Mouse (Mus musculus): Measurements from ENCODE around the gene Tmem202.

Gene Tmem202

GRCm38 (mm10) chr9:59533422-59533821 is 6.2 kb downstream of the Tmem202 start:
- no peak for DNase-seq

- DNase-seq, result no peak
These were observed 8.0 kb downstream of the Tmem202 start for GRCm38 (mm10) chr9:59531645-59532044.

DNA sequence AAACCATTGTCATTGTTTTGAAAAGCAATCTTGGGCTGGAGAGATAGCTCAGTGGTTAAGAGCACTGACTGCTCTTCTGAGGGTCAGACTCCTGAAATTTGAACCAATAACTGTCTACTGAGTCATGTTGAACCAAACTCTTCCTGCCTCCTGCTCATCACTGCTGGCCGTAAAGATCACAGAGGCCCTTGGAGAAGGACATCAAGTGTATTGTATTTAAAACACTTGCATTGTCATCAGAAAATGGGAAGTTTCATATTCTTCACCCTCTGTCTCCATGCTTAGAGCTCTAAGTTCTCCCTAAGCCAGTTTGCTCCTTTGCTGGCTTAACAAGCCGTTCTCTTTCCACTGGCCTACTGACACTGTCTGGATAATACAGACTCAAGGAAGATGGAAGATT is 11.4 kb downstream of the Tmem202 start:
- no peak for DNase-seq

DNA sequence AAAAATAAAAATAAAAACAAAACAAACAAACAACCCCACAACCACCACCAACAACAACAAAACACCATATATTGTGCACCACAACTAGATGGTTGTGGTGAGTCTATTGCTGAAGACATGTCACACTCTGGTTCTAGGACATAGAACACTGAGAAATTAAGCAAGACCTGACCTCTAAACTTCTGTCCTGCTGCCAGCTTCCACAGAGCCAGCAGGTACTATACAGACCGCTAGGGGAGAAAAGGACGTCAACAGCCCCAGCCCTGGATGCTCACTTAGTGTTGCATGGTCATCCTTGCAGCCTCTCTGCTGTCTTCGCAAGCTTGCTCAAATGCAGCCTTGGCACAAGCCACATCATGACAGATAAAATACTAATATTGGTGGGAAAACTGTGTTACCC is 12.1 kb downstream of the Tmem202 start:
- no peak for DNase-seq

DNA sequence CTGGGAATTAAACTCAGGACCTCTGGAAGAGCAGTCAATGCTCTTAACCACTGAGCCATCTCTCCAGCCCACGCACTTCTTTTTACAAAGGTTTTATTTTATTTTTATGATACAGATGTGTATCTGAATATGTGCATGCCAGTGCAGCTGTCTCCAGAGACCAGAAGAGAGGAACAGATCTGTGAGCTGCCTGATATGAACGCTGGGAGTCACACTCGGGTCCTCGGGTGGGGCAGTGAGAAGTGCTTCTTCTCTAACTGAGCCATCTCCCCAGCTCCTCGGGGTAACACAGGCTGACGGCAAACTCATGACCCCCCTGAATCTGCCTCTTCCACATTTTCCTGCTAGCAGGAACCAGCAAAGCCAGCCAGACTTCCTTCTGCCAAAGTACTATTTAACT is 12.9 kb downstream of the Tmem202 start:
- no peak for DNase-seq

DNA sequence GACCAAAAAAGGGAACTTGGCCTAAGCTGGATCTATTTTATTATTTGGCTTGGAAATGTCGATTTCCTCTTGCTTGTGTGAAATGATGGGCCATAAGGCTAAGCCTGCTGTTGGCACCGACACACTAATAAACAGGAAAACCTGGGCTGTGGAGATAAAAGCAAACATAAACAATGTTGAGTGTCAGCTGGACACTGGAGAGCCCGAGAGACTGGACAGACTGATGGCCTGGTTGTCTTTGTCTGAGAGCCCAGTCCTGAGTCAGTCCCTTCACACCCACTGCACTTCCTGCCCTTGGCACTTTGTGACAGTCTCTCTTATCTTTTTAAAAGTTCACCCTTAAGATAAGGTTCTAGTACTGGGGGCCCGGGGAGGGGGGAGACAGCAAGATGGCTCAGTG is 16.7 kb downstream of the Tmem202 start:
- DNase-seq, result peak; percentile 62

- DNase-seq, result no peak
These were observed 20.3 kb downstream of the Tmem202 start for GRCm38 (mm10) chr9:59519396-59519795.

DNA sequence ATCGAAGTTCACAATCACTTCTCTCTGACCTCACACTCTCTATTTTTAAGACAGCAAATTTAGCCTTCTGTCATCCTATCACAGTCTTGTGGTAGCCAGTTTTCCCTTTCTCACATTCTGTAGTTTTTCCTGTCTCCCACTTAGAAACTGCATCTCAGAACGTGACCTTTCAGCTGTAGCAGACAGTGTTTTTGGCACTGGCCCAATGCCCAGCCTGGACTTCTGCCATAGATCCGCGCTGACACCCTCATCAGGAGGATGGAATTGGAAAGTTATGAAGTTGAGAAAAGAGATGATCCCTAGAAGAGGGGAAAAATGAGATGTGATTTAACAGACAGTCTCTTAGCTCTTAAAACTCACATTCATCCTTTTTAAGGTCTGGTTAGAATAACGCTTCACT is 20.7 kb downstream of the Tmem202 start:
- peak; percentile 70 for DNase-seq

DNA sequence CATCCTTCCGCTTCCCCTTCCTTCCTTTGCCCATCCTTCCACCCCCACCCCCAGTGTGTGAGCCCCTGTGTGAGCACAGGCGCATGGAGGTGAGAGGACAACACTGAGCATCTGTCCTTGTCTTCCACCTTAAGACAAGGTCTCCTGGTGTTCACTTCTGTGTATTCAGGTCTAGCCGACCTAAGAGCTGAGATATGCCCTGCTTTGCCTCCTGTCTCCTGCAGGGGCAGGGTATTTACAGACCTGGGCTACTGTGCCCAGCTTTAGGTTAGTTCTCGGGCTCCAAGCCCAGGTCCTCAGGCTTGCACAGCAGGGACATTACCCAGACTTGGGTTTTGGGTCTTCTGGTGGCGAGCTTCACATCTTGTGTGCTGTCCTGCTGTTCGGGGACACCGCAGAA is 22.5 kb downstream of the Tmem202 start:
- DNase-seq, result peak; percentile 8

DNA sequence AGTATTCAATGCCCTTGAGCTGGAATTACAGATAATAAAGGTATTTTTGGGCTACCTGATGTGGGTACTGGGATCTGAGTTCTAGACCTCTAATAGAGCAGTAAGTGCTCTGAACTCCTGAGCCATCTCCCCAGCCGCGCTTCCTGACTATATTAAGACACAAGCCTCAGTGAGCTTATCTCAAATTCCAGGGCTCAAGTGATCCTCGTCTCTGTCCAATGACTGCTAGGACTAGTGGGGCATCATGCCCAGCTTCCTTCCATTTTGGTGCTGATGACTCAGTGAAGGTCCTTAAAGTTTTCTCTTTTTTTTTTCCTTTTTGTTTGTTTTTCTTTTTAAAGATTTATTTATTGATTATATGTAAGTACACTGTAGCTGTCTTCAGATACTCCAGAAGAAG is 24.6 kb downstream of the Tmem202 start:
- no peak for DNase-seq

DNA sequence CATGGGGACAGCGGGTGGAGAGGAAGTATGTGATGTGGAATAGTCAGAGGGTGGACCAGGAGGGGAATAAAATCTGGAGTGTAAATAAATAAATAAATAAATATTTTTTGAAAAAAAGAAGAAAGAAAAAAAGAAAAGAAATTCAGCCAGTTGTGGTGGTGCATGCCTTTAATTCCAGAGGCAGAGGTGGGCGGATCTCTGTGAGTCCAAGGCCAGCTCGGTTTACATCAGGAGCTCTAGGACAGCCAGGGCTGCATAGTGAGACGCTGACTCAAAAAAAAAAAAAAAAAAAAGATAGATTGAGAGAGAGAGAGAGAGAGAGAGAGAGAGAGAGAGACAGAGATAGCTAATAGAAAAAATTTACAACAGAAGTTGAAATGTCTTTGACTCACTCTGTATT is 27.3 kb downstream of the Tmem202 start:
- DNase-seq, result no peak

GRCm38 (mm10) chr9:59508146-59508545 is 31.5 kb downstream of the Tmem202 start:
- DNase-seq, result no peak

- DNase-seq, result no peak
These were observed 52.3 kb downstream of the Tmem202 start for GRCm38 (mm10) chr9:59487331-59487730.

- DNase-seq, result peak; percentile 99
These were observed 53.0 kb downstream of the Tmem202 start, which contains the start of gene Arih1 for GRCm38 (mm10) chr9:59486549-59487065. Gene Arih1, minus strand, starts transcription at chr9:59486618.

DNA sequence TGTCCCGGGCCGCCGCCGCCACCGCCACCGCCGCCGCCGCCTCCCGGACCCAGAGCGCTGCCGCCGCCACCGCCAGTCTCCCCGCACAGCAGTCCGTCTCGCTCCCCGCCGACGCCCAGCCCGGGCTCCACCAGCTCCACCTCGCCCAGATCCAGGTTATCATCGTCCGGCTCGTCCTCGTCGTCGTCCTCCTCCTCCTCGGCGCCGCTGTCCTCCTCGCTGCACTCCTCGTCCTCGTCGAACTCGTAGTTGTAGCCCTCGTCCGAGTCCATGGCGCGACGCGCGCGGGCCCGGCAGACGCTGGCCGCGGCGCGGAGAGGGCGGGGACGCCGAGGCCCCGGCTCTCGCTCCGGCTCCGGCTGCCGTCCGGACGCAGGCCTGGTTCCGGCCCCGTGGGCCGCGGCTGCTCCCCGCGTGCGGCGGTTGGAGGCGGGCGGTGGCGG is 53.5 kb downstream of the Tmem202 start:
- no peak for DNase-seq

DNA sequence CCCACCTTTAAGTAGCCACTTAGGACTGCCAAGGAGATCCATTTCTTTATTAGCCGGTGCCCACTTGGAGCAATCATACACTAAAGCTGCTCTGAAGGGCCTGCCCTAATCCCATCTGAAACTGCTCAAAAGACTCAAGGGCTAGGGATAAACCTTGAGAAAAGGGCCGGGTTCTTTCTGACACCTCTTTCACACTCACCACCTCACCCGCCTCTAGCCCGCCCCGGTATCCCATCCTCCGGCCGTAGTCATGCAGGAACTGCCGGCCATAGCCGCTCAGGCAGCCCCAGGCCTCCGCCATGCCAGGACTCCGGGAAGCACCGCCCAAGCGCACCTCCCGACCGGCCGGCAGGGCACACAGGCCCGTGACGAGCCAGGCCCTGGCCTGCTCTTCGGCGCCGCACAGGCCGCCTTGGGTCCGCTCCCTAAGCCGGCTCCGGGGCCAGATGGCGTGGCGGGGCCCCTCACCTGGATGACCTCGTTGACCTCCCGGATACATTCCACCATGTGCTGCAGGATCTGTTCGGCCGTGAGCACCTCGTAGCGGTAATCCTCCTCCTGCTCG is 54.1 kb downstream of the Tmem202 start:
- peak; percentile 81 for DNase-seq

- DNase-seq, result no peak
These were observed 54.9 kb downstream of the Tmem202 start for GRCm38 (mm10) chr9:59484760-59485159.

DNA sequence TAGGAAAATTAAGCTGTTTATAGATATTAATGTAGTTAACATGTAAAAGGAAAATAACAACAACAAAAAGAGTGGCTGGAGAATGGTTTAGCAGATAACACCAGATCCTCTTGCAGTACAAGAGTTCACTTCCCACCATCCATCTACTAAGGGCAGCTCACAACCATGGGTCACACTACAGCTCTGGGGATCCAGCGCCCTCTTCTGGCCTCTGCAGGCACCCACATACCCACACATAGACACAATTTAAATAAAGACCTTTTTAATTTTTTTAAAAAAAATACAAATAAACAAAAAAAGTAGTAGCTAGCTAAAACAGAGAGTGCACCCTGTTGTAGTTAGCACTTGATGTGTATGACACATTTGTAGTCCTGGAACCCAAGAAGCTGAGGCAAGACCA is 57.2 kb downstream of the Tmem202 start:
- DNase-seq, result peak; percentile 43

GRCm38 (mm10) chr9:59476617-59477016 is 63.0 kb downstream of the Tmem202 start:
- no peak for DNase-seq

DNA sequence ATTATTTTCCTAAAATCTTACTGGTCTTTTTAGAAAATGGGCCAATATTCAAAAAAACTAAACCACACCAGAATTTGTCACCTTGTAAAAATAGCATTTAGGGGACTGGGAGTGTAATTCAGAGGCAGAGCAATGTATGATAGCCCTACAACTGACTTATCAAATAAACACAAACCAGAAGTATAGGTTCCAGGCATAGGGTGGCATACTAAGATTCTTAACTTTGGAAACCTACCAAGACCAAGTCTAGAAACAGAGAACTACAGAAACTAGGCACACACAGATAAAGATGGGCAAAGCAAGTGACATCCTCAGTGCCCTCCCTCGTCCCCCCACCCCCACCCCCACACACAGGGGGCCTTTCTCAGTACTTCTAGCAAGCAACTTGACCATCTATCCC is 64.8 kb downstream of the Tmem202 start:
- DNase-seq, result no peak

GRCm38 (mm10) chr9:59473171-59473570 is 66.5 kb downstream of the Tmem202 start:
- DNase-seq, result no peak

DNA sequence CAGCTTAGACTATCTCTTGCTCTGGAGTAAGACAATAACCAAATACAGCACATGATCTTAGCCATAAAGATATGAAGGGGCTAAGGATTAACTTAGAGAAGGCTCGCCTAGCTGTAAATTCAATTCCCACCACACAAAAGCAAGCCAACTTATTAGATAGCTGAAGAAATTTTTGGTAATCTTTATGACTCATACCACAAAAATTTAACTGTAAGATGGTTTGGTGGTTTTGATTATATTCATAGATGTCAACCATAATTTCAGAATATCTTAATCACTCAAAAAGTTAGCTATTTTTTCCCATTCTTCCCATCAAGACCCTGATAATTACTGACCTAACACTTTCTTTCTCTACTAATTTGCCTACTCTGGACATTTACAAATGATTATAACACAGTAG is 70.2 kb downstream of the Tmem202 start:
- DNase-seq, result no peak

All from lung, postnatal 10 days (tissue).